Mouse (Mus musculus) heart, postnatal 0 days (tissue): ENCODE data around the gene Rprml.
A peak's percentile ranks its signal among the peaks of the same experiment; 100 is the strongest.

ENCODE experiments used
- CTCF ChIP-seq: IDR thresholded peaks from 2 replicates; pipeline ENCODE4 v1.5.1; 2016; ENCODE audit warnings: antibody characterized with exemption, control low read depth, low read depth
- EP300 ChIP-seq: IDR thresholded peaks from 2 replicates; pipeline ENCODE4 v1.6.1; 2016; ENCODE audit warnings: antibody characterized with exemption, low read depth

DNA sequence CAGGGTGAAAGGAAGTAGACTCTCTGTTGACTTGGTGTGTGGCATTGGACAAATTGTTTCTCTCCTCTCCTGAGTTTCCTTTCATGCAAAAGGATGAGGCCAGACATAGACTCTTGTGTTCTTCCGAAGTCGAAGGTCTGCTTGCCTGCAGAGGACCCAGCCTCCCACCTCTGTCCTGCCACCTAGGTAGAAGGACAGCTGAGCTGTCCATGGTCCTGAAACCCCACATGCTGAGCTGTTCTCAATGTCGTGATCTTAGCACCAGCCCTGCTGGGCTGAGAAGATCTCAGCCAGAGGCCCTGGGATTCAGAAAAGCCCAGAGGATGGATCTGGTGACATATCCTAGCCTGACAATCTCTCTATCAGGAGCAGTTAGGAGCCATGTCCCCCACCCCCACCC lies 7.2 kb downstream of the Rprml start:
- TF ChIP-seq CTCF, result peak; percentile 6; the same call in 1 of the 2 replicates
- no peak for TF ChIP-seq EP300
